Mouse (Mus musculus) forebrain, embryonic 12.5 days (tissue): ENCODE measurements around the gene Kcnmb3. TPM values are rescaled to one million over a fixed set of nuclear protein-coding genes. Genes with fewer than 3 reads are reported as not detected.
"Not testable (repeated sequence)": the region's sequence is repeated elsewhere in the genome, so short reads cannot be mapped to it uniquely, and the experiment has no call there.

Source experiments
- ATAC-seq: fragments of 200-750 bp; cut with Nextera tagmentation; 2 replicates; pipeline ENCODE4 v1.8.0; 2017; ENCODE audit warnings: moderate TSS enrichment; ENCODE audit not compliant: low FRiP score
- H3K27ac ChIP-seq: fragments of 300-500 bp; sonication (generic); 2 replicates; pipeline ENCODE4 v1.5.1; 2016; ENCODE audit warnings: mild to moderate bottlenecking
- H3K27me3 ChIP-seq: fragments of 300-500 bp; sonication (generic); 2 replicates; pipeline ENCODE4 v1.6.1; 2016; ENCODE audit warnings: mild to moderate bottlenecking
- H3K36me3 ChIP-seq: fragments of 300-500 bp; sonication (generic); replicated peaks from 2 replicates; pipeline ENCODE4 v1.6.1; 2016; ENCODE audit warnings: mild to moderate bottlenecking
- H3K4me1 ChIP-seq: fragments of 300-500 bp; sonication (generic); 2 replicates; pipeline ENCODE4 v1.6.1; 2016
- H3K4me2 ChIP-seq: fragments of 300-500 bp; sonication (generic); 2 replicates; pipeline ENCODE4 v1.6.1; 2016; ENCODE audit warnings: mild to moderate bottlenecking, moderate library complexity
- H3K4me3 ChIP-seq: fragments of 300-500 bp; sonication (generic); replicated peaks from 2 replicates; pipeline ENCODE4 v1.5.1; 2016; ENCODE audit warnings: mild to moderate bottlenecking
- H3K9ac ChIP-seq: fragments of 300-500 bp; sonication (generic); 2 replicates; pipeline ENCODE4 v1.6.1; 2016; ENCODE audit warnings: mild to moderate bottlenecking
- H3K9me3 ChIP-seq: fragments of 300-500 bp; sonication (generic); 2 replicates; pipeline ENCODE4 v1.6.1; 2016
- WGBS: fragments of 180-500 bp; shearing (Covaris S2); methylation state at CpG from one replicate; pipeline ENCODE4 v1.1.7; 2016; 5-methylcytosine and 5-hydroxymethylcytosine counted together
- polyA plus RNA-seq: library from polyadenylated mRNA; unstranded; fragments of >200 nt; fragmentation: Nextera tagmentation; extraction: Ambion mirVana; gene quantifications from 2 replicates; pipeline ENCODE4 v1.2.1, GENCODE M21; 2016

The Kcnmb3 gene
- polyA plus RNA-seq, 1 experiment from 2014 or later = not detected

DNA sequence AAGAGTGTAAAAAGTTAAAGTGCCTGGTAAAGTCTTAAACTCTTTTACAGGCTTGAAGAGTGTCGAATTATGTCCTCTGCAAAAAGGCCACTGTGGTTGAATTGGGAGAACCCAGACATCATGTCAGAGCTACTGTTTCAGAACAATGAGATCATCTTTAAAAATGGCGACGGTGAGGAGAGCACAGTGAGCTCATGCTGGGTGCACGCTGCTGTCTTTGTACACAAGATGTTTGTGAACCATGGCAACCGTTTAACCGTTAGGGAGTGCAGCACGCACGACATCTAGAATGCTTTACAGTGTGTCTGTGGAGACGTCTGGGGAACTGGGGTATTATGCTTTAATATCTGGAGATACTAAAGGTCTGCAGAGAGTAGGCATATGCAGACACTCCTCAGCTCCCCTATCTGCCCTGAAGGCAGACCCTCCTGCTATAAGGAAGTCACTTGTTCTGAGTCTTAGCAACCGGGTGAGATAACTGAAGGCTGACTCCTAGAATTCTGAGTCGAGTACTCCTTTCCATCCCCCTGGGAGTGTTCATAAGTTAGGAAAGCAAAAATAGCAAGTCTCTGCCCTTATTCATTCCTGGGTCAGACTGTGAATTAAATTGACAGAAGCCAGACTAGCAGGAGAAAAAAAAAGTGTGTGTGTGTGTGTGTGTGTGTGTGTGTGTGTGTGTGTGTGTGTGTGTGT lies 37.6 kb downstream of the Kcnmb3 start:
- H3K4me1 ChIP-seq = no peaks in the 10 kb centered on the region
- WGBS = 68% methylated on average over 11 of the region's 11 CpGs
- H3K27ac ChIP-seq = no peak overlapping the region
- ATAC-seq = no peak
- H3K36me3 ChIP-seq = peaks cover 68% of the 10 kb centered on the region
- no peak overlapping the region for H3K4me2 ChIP-seq
- H3K9me3 ChIP-seq = no peaks in the 10 kb centered on the region
- no peak overlapping the region for H3K9ac ChIP-seq
- H3K27me3 ChIP-seq = no peaks in the 10 kb centered on the region
- H3K4me3 ChIP-seq = no peak overlapping the region

DNA sequence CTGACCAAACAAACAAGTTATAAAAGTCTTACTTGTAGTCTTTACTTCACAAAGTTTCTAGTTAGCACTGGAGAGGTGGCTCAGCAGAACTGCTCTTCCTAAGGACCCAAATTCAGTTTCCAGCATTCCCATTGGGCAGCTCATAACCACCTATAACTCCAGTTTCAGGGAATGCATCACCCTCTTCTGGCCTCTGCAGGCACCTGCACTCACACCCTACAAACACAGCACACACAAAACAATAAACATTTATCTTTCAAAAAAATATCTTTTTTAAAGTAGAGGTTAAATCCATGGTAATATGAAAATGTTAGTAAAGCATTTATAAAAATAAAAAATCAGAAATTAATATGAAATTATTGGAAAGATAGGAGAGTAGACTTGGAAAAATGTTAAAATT lies 50.3 kb downstream of the Kcnmb3 start:
- H3K9me3 ChIP-seq = no peaks in the 10 kb centered on the region
- peaks cover 61% of the 10 kb centered on the region for H3K36me3 ChIP-seq
- no peaks in the 10 kb centered on the region for H3K27me3 ChIP-seq
- H3K4me1 ChIP-seq = no peaks in the 10 kb centered on the region
- ATAC-seq = no peak
- no peak overlapping the region for H3K27ac ChIP-seq
- H3K4me2 ChIP-seq = no peak overlapping the region
- H3K9ac ChIP-seq = no peak overlapping the region
- no peak overlapping the region for H3K4me3 ChIP-seq

DNA sequence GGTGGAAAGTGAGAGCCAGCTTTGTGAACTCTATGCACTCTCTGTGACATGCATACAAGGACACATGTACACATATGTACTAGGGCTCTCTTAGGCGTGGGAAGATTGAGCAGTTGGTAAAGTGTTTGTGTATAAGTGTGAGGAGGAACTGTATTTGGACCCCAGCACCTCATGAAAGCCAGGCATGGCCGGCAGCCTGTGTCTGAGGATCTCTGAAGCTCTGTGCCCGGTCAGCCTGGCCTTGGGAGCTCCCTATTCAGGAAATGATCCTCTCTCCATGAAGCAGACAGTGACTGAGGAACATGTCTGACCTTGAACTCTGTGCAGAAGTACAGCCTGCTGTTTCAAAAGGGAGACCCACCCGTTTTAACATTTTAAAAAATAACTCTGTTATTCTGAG lies 53.3 kb downstream of the Kcnmb3 start:
- Histone ChIP-seq H3K4me3 (no peak overlapping the region), H3K9ac (no peak overlapping the region), H3K9me3 (no peaks in the 10 kb centered on the region), H3K27ac (no peak overlapping the region), H3K4me2 (no peak overlapping the region), H3K4me1 (no peaks in the 10 kb centered on the region), H3K36me3 (peaks cover 52% of the 10 kb centered on the region), H3K27me3 (no peaks in the 10 kb centered on the region)
- ATAC-seq = no peak
- WGBS = 86% methylated on average over 4 of the region's 4 CpGs

DNA sequence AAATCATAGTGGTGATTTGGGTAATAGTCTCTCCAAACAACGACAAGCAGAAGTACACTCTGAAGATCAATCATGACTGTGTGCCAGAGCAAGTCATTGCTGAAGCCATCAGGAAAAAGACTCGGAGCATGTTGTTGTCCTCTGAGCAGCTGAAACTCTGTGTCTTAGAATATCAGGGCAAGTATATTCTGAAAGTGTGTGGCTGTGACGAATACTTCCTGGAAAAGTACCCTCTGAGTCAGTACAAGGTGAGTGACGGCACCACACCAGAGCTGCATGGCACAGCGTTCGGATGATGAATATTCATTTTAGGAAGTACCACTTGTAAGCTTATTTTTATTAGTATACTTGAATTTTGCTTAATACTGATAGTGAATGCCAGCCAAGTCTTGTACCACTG lies 54.2 kb downstream of the Kcnmb3 start:
- no peak overlapping the region for H3K4me3 ChIP-seq
- no peak overlapping the region for H3K27ac ChIP-seq
- H3K9me3 ChIP-seq = no peaks in the 10 kb centered on the region
- 96% methylated on average over 6 of the region's 6 CpGs for WGBS
- H3K4me2 ChIP-seq = no peak overlapping the region
- H3K27me3 ChIP-seq = no peaks in the 10 kb centered on the region
- H3K4me1 ChIP-seq = no peaks in the 10 kb centered on the region
- H3K9ac ChIP-seq = no peak overlapping the region
- H3K36me3 ChIP-seq = peaks cover 48% of the 10 kb centered on the region
- ATAC-seq = no peak

DNA sequence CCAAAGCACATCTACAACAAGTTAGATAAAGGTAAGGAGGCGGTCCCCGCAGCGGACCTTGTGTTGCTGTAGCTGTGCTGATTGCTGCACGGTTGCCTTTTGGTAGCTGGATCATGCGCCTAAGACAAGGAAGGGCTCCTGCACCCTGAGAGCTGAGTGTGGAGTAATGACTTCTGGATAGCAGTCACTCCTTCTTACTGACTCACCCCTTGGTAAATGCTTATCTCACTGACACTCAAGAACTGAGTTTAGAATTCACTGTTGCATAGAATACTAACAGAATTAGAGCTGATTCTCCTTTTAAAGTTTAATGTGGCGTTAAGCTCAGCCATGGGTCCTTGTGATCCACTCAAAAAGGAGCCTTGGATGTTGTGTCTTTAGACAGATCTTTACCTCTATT lies 54.7 kb downstream of the Kcnmb3 start:
- H3K9ac ChIP-seq = no peak overlapping the region
- no peaks in the 10 kb centered on the region for H3K4me1 ChIP-seq
- no peak for ATAC-seq
- H3K4me2 ChIP-seq = no peak overlapping the region
- WGBS = 95% methylated on average over 6 of the region's 6 CpGs
- H3K9me3 ChIP-seq = no peaks in the 10 kb centered on the region
- H3K27ac ChIP-seq = no peak overlapping the region
- H3K27me3 ChIP-seq = no peaks in the 10 kb centered on the region
- no peak overlapping the region for H3K4me3 ChIP-seq
- H3K36me3 ChIP-seq = peaks cover 46% of the 10 kb centered on the region

DNA sequence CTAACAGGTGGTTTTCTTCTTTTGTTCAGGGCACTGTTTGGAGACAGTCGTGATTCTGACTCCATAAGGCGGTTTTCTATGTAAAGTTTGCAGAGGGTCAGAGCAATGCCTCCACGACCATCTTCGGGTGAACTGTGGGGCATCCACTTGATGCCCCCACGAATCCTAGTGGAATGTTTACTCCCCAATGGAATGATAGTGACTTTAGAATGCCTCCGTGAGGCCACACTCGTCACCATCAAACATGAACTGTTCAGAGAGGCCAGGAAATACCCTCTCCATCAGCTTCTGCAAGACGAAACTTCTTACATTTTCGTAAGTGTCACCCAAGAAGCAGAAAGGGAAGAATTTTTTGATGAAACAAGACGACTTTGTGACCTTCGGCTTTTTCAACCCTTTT lies 55.9 kb downstream of the Kcnmb3 start:
- no peak for ATAC-seq
- WGBS = 91% methylated on average over 11 of the region's 11 CpGs
- Histone ChIP-seq H3K4me3 (no peak overlapping the region), H3K9me3 (no peaks in the 10 kb centered on the region), H3K27me3 (no peaks in the 10 kb centered on the region), H3K27ac (no peak overlapping the region), H3K4me2 (no peak overlapping the region), H3K4me1 (no peaks in the 10 kb centered on the region), H3K9ac (no peak overlapping the region), H3K36me3 (peaks cover 38% of the 10 kb centered on the region)

DNA sequence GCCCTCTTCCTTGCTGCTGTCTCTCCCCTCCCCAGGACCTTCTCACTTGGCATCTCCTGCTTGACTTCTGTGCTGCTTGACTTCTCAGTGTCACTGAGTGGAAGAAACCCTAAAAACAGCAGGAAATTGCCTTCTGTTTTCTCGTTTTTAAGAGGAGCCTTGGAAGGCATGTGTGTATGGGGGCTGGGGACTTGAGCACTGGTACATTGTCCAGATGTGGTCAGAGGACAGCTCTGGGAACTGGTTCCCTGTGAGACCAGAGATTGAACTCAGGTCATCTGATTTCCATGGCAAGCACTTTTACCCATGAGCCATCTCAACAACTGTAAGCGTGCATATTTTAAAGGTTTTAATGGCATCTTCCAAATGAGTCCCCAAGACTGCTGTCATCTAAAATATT lies 58.0 kb downstream of the Kcnmb3 start:
- H3K4me1 ChIP-seq = no peaks in the 10 kb centered on the region
- H3K4me3 ChIP-seq = no peak overlapping the region
- H3K9me3 ChIP-seq = no peaks in the 10 kb centered on the region
- H3K4me2 ChIP-seq = no peak overlapping the region
- peaks cover 20% of the 10 kb centered on the region for H3K36me3 ChIP-seq
- 83% methylated on average over 2 of the region's 2 CpGs for WGBS
- H3K9ac ChIP-seq = no peak overlapping the region
- no peaks in the 10 kb centered on the region for H3K27me3 ChIP-seq
- H3K27ac ChIP-seq = no peak overlapping the region
- no peak for ATAC-seq

DNA sequence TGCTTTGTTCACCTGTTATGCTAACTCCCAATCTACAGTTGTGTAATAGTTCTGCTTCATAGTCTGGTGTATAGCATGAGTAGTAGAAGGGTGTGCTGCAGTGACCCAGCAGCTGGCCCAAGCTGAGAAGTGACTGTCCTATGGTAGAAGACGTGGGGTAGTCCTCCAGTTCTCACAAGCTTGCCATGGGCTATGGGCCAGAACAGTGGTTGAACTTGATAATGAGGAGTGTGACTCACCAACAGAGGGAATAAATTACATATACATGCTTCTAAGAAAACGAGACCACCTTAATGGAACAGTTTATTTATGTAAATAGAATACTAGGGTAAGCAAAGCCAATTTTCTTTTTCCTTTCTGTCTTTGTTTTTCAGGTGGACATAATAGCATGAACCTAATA lies 61.6 kb downstream of the Kcnmb3 start:
- no peaks in the 10 kb centered on the region for H3K27me3 ChIP-seq
- no peak overlapping the region for H3K4me3 ChIP-seq
- H3K9ac ChIP-seq = no peak overlapping the region
- H3K36me3 ChIP-seq = no peaks in the 10 kb centered on the region
- 73% methylated on average over 2 of the region's 2 CpGs for WGBS
- no peaks in the 10 kb centered on the region for H3K9me3 ChIP-seq
- H3K4me1 ChIP-seq = no peaks in the 10 kb centered on the region
- ATAC-seq = no peak
- H3K4me2 ChIP-seq = no peak overlapping the region
- H3K27ac ChIP-seq = no peak overlapping the region

DNA sequence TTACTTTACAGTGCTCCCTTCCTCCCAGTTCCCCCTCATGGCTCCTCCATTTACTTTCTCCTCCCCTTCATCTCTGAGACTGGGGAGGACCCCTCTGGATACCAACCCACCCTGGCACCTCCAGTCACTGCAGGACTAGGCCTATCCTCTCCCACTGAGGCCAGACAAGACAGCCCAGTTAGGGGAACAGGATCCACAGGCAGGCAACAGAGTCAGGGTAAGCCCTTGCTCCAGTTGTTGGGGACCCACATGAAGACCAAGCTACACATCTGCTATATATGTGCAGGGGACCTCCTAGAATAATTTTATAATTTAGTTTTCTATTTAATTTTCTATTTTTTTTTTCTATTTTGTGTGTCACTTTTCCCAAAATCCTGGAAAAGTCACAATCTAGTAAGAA lies 62.7 kb downstream of the Kcnmb3 start:
- not testable (repeated sequence) for H3K27me3 ChIP-seq, H3K4me3 ChIP-seq, H3K27ac ChIP-seq, H3K4me1 ChIP-seq, H3K9ac ChIP-seq, H3K4me2 ChIP-seq, H3K36me3 ChIP-seq, ATAC-seq, H3K9me3 ChIP-seq

DNA sequence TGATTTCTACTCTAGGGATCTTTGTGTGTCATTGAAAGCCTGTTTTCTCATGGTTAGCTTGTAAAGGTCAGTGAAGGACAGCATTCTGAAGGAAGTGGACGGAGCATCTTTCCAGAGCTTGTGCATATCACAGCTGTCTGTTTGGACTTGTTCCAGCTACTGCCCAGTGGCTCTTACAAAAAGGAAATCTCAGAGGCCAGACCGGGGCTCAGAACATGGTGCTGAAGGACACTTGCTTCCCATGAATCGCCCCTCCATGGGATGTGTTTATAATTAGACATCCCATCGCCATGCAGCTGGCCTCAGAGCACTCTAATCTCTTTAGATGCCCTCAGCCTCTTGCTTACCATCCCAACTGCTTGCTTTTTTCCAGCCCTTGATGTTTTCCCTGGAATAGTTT lies 63.1 kb downstream of the Kcnmb3 start:
- Histone ChIP-seq H3K9me3 (no peaks in the 10 kb centered on the region), H3K9ac (no peak overlapping the region), H3K27me3 (no peaks in the 10 kb centered on the region), H3K36me3 (no peaks in the 10 kb centered on the region), H3K4me1 (no peaks in the 10 kb centered on the region), H3K4me3 (no peak overlapping the region), H3K27ac (no peak overlapping the region), H3K4me2 (no peak overlapping the region)
- 81% methylated on average over 4 of the region's 4 CpGs for WGBS
- no peak for ATAC-seq

DNA sequence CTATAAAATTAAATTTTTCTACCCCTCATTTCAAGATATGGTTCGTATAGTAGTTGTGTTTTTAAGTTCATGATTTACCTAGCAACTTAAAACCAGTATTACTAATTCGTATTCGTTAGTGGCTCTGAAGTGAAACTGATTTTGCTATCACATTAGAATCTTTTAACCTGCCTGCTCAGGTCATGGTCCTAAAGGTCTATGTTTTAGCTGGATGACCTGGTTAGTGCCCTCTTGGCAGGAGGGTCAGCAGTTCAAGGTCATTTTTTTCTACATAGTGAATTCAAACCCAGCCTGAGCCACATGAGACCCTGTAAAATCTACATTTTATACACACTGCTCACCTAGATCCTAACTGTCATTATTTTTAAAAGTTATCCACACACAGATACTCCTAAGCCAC lies 63.7 kb downstream of the Kcnmb3 start:
- H3K9me3 ChIP-seq = no peaks in the 10 kb centered on the region
- no peaks in the 10 kb centered on the region for H3K27me3 ChIP-seq
- ATAC-seq = no peak
- H3K4me2 ChIP-seq = no peak overlapping the region
- 94% methylated on average over 3 of the region's 3 CpGs for WGBS
- H3K27ac ChIP-seq = no peak overlapping the region
- no peaks in the 10 kb centered on the region for H3K4me1 ChIP-seq
- no peak overlapping the region for H3K4me3 ChIP-seq
- H3K36me3 ChIP-seq = no peaks in the 10 kb centered on the region
- no peak overlapping the region for H3K9ac ChIP-seq

DNA sequence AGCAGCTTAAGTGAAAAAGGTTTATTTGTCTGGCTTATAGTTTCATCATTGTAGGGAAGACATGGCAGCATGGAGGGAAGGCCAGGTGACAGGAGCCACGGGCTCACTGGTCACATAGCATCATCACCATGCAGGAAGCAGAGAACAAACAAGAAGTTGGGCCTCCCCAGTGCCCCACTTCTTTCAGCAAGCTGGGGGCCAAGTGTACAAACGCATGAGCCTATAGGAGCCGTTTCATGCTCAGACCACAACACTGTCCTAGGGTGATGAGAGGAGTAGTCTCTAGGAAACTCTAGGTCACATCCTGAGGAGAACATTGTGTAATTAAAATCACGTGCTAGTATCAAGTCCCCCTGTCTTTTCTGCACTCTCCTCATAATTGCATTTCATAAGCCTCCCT lies 64.3 kb downstream of the Kcnmb3 start:
- Histone ChIP-seq H3K27me3 (no peaks in the 10 kb centered on the region), H3K4me1 (no peaks in the 10 kb centered on the region), H3K9me3 (no peaks in the 10 kb centered on the region), H3K9ac (no peak overlapping the region), H3K36me3 (no peaks in the 10 kb centered on the region), H3K4me2 (no peak overlapping the region), H3K27ac (no peak overlapping the region), H3K4me3 (no peak overlapping the region)
- no peak for ATAC-seq
- WGBS = 85% methylated on average over 4 of the region's 4 CpGs
